8 mouse cellular contexts compared by ENCODE assay signal in genomic region chr13:25562746-25563145, GRCm38 (mm10).
A peak's percentile ranks its signal among the peaks of the same experiment; 100 is the strongest.
DNase-seq lines count a peak whose midpoint lies in the region; TF ChIP-seq lines count a peak whose summit lies in the region.

No protein-coding gene starts in this region.

- TF ChIP-seq CTCF in E14TG2a.4 (conservative IDR thresholded peaks at IDR 0.05; ENCODE audit: low read length), result peak; percentile 79

- WGBS in hindbrain, embryonic 10.5 days, result 16% methylated on average over 2 of the region's 2 CpGs

- H3K4me1 ChIP-seq in E14TG2a.4 (replicated peaks; ENCODE audit: low read depth, low read length), result no peaks in the 10 kb centered on the region; the same call in 1 of the 2 replicates
- H3K4me1 ChIP-seq in hindbrain, embryonic 10.5 days (replicated peaks), result 0 out of 2 replicates have a peak, but pooled peaks cover 3% of the 10 kb centered on the region

- peak overlapping the region; percentile 64 for H3K27ac ChIP-seq in hindbrain, embryonic 10.5 days

- peaks cover 9% of the 10 kb centered on the region; the same call in 1 of the 2 replicates for H3K9me3 ChIP-seq in E14TG2a.4 (ENCODE audit: low read length)
- H3K9me3 ChIP-seq in hindbrain, embryonic 10.5 days, result no peaks in the 10 kb centered on the region

- no peaks in the 10 kb centered on the region for H3K36me3 ChIP-seq in E14TG2a.4 (ENCODE audit: insufficient read depth, low read length)
- no peaks in the 10 kb centered on the region for H3K36me3 ChIP-seq in hindbrain, embryonic 10.5 days

- H3K27me3 ChIP-seq in E14TG2a.4 (ENCODE audit: insufficient read depth, low read length), result no peaks in the 10 kb centered on the region
- no peaks in the 10 kb centered on the region for H3K27me3 ChIP-seq in hindbrain, embryonic 10.5 days (ENCODE audit: insufficient read depth, poor library complexity, severe bottlenecking)

- DNase-seq in WW6 (ENCODE audit: low read depth, low spot score), result peak; percentile 26
- peak; percentile 83 for DNase-seq in embryo, embryonic 11 days
- peak; percentile 54 for DNase-seq in hindbrain, embryonic 10.5 days (ENCODE audit: low spot score)
- peak; percentile 43 for DNase-seq in layer of hippocampus, adult 9-10 months (ENCODE audit: low spot score)
- peak; percentile 44 for DNase-seq in lung, postnatal 14 days
- DNase-seq in right cerebral cortex, adult 18-20 months, result peak; percentile 33
- no peak for DNase-seq in T-cell, adult 2 months (ENCODE audit: low spot score)

- no peak overlapping the region for H3K4me3 ChIP-seq in E14TG2a.4 (replicated peaks; ENCODE audit: low read length)
- no peak overlapping the region for H3K4me3 ChIP-seq in hindbrain, embryonic 10.5 days
